Mouse (Mus musculus): ENCODE data around the gene Hrh3. TPM values are rescaled to one million over a fixed set of nuclear protein-coding genes. Genes with fewer than 3 reads are reported as not detected.

Hrh3 gene
- not detected in 2 replicates for total RNA-seq (2014; fragmentation: Nextera tagmentation)
- 0.11 TPM in 1 of 2 replicates, not detected in the other for total RNA-seq (2017)
- polyA plus RNA-seq (2012): not detected in 2 replicates

- Histone ChIP-seq H3K4me1 (ENCODE audit: insufficient read depth, low read depth, low read length) (peaks cover 21% of the 10 kb centered on the region), H3K4me3 (ENCODE audit: low read depth, low read length) (peak within 1 kb of the TSS; percentile 65; the same call in 1 of the 2 replicates), H3K27me3 (ENCODE audit: insufficient read depth, low read length) (peaks cover 81% of the 10 kb centered on the region), H3K9me3 (replicated peaks) (no peaks in the 10 kb centered on the region), H3K36me3 (replicated peaks) (no peaks in the 10 kb centered on the region)
- peak; percentile 90 for DNase-seq (ENCODE audit: low spot score)
- TF ChIP-seq GATA1 (IDR thresholded peaks at IDR 0.05; ENCODE audit: borderline replicate concordance, low read length): no peak
- no peak for TF ChIP-seq POLR2AphosphoS5 (IDR thresholded peaks at IDR 0.05; ENCODE audit: insufficient replicate concordance, low read depth, low read length)
- TF ChIP-seq GATA2 (IDR thresholded peaks at IDR 0.05; ENCODE audit: borderline replicate concordance, low read depth, low read length): no peak
- TF ChIP-seq CTCF (IDR thresholded peaks at IDR 0.05; ENCODE audit: low read depth, low read length): no peak
- no peak for TF ChIP-seq TAL1 (conservative IDR thresholded peaks at IDR 0.05; ENCODE audit: low read depth, low read length)
- ATAC-seq (ENCODE audit: extremely low read depth, insufficient number of reproducible peaks, low FRiP score, poor library complexity, severe bottlenecking): peak; percentile 36; the same call in 1 of the 2 replicates
Measured at GRCm38 (mm10) chr2:180103978-180104658, at the start of gene Hrh3. Gene Hrh3 (minus strand): TSS chr2:180104488.

DNA sequence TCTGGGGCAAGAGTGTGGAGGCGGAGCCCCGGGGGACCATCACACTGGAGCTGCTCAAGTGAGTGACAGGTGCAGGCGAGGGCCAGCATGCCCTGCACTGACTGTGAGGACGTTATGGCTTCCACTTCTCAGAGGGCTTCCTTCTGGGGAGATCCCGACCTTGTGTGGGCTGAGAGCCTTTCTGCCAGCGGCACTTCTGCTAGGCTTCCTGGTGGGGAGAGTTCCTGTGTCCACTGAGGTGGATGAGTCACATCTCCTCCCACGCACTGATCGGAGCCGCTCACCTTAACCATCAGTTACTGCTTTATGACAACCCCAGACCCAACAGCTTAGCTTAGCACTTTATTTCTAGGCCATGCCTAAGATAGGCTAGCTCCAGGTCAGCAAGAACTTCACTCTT is 44.3 kb upstream of the Hrh3 start:
- Histone ChIP-seq H3K4me3 (ENCODE audit: low read depth, low read length) (no peak overlapping the region), H3K27me3 (ENCODE audit: insufficient read depth, low read length) (no peaks in the 10 kb centered on the region), H3K4me1 (ENCODE audit: insufficient read depth, low read depth, low read length) (no peaks in the 10 kb centered on the region; the same call in none of the 2 replicates), H3K9me3 (replicated peaks) (no peaks in the 10 kb centered on the region), H3K36me3 (replicated peaks) (peaks cover 97% of the 10 kb centered on the region)
- ATAC-seq (ENCODE audit: extremely low read depth, insufficient number of reproducible peaks, low FRiP score, poor library complexity, severe bottlenecking): no peak
- TF ChIP-seq TAL1 (conservative IDR thresholded peaks at IDR 0.05; ENCODE audit: low read depth, low read length) (no peak), GATA1 (IDR thresholded peaks at IDR 0.05; ENCODE audit: borderline replicate concordance, low read length) (no peak), CTCF (IDR thresholded peaks at IDR 0.05; ENCODE audit: low read depth, low read length) (no peak), POLR2AphosphoS5 (IDR thresholded peaks at IDR 0.05; ENCODE audit: insufficient replicate concordance, low read depth, low read length) (no peak), GATA2 (IDR thresholded peaks at IDR 0.05; ENCODE audit: borderline replicate concordance, low read depth, low read length) (no peak)
- DNase-seq (ENCODE audit: low spot score): no peak

- TF ChIP-seq GATA2 (IDR thresholded peaks at IDR 0.05; ENCODE audit: borderline replicate concordance, low read depth, low read length) (no peak), TAL1 (conservative IDR thresholded peaks at IDR 0.05; ENCODE audit: low read depth, low read length) (no peak), GATA1 (IDR thresholded peaks at IDR 0.05; ENCODE audit: borderline replicate concordance, low read length) (no peak), CTCF (IDR thresholded peaks at IDR 0.05; ENCODE audit: low read depth, low read length) (no peak)
- no peaks in the 10 kb centered on the region for H3K9me3 ChIP-seq (replicated peaks)
- no peak for ATAC-seq (ENCODE audit: extremely low read depth, insufficient number of reproducible peaks, low FRiP score, poor library complexity, severe bottlenecking)
- H3K4me1 ChIP-seq (ENCODE audit: insufficient read depth, low read depth, low read length): no peaks in the 10 kb centered on the region; the same call in none of the 2 replicates
- no peak for DNase-seq (ENCODE audit: low spot score)
- no peak overlapping the region for H3K4me3 ChIP-seq (ENCODE audit: low read depth, low read length)
- H3K27me3 ChIP-seq (ENCODE audit: insufficient read depth, low read length): no peaks in the 10 kb centered on the region
- peaks cover 96% of the 10 kb centered on the region for H3K36me3 ChIP-seq (replicated peaks)
Measured at GRCm38 (mm10) chr2:180147379-180147778, 43.1 kb upstream of the Hrh3 start.

DNA sequence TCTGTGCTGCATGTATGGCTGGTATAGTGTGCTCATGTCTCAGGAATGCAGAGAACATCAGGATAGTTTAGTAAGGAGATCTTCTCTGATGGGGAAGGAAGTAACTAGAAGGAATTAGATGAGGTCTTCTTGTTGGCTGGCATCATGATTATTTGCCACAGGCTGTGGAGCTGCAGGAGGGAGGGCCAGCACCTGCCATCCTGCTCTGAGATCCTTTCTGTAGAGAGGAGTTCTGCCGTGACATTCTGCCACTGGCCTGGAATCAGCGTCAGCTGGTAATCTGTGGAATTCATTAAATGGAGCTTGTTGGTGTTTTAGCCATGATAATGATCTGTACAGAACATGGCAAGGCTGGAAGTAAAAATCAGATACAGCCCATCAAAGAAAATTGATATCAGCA is 41.8 kb upstream of the Hrh3 start:
- Histone ChIP-seq H3K4me3 (ENCODE audit: low read depth, low read length) (no peak overlapping the region), H3K4me1 (ENCODE audit: insufficient read depth, low read depth, low read length) (no peaks in the 10 kb centered on the region; the same call in none of the 2 replicates), H3K27me3 (ENCODE audit: insufficient read depth, low read length) (no peaks in the 10 kb centered on the region), H3K9me3 (replicated peaks) (no peaks in the 10 kb centered on the region), H3K36me3 (replicated peaks) (peaks cover 96% of the 10 kb centered on the region)
- no peak for TF ChIP-seq TAL1 (conservative IDR thresholded peaks at IDR 0.05; ENCODE audit: low read depth, low read length)
- TF ChIP-seq POLR2AphosphoS5 (IDR thresholded peaks at IDR 0.05; ENCODE audit: insufficient replicate concordance, low read depth, low read length): no peak
- no peak for TF ChIP-seq GATA2 (IDR thresholded peaks at IDR 0.05; ENCODE audit: borderline replicate concordance, low read depth, low read length)
- TF ChIP-seq GATA1 (IDR thresholded peaks at IDR 0.05; ENCODE audit: borderline replicate concordance, low read length): no peak
- TF ChIP-seq CTCF (IDR thresholded peaks at IDR 0.05; ENCODE audit: low read depth, low read length): no peak
- DNase-seq (ENCODE audit: low spot score): no peak
- ATAC-seq (ENCODE audit: extremely low read depth, insufficient number of reproducible peaks, low FRiP score, poor library complexity, severe bottlenecking): no peak

- no peak for DNase-seq (ENCODE audit: low spot score)
- Histone ChIP-seq H3K27me3 (ENCODE audit: insufficient read depth, low read length) (no peaks in the 10 kb centered on the region), H3K4me1 (ENCODE audit: insufficient read depth, low read depth, low read length) (peaks cover 3% of the 10 kb centered on the region), H3K36me3 (replicated peaks) (peaks cover 62% of the 10 kb centered on the region), H3K4me3 (ENCODE audit: low read depth, low read length) (no peak overlapping the region), H3K9me3 (replicated peaks) (no peaks in the 10 kb centered on the region)
- TF ChIP-seq GATA1 (IDR thresholded peaks at IDR 0.05; ENCODE audit: borderline replicate concordance, low read length) (no peak), TAL1 (conservative IDR thresholded peaks at IDR 0.05; ENCODE audit: low read depth, low read length) (no peak), POLR2AphosphoS5 (IDR thresholded peaks at IDR 0.05; ENCODE audit: insufficient replicate concordance, low read depth, low read length) (no peak), GATA2 (IDR thresholded peaks at IDR 0.05; ENCODE audit: borderline replicate concordance, low read depth, low read length) (no peak), CTCF (IDR thresholded peaks at IDR 0.05; ENCODE audit: low read depth, low read length) (no peak)
- no peak for ATAC-seq (ENCODE audit: extremely low read depth, insufficient number of reproducible peaks, low FRiP score, poor library complexity, severe bottlenecking)
Measured at GRCm38 (mm10) chr2:180135414-180135813, 31.1 kb upstream of the Hrh3 start.

- peaks cover 53% of the 10 kb centered on the region for H3K36me3 ChIP-seq (replicated peaks)
- DNase-seq (ENCODE audit: low spot score): no peak
- H3K4me3 ChIP-seq (ENCODE audit: low read depth, low read length): no peak overlapping the region
- H3K9me3 ChIP-seq (replicated peaks): no peaks in the 10 kb centered on the region
- no peak for ATAC-seq (ENCODE audit: extremely low read depth, insufficient number of reproducible peaks, low FRiP score, poor library complexity, severe bottlenecking)
- peaks cover 3% of the 10 kb centered on the region for H3K4me1 ChIP-seq (ENCODE audit: insufficient read depth, low read depth, low read length)
- TF ChIP-seq GATA2 (IDR thresholded peaks at IDR 0.05; ENCODE audit: borderline replicate concordance, low read depth, low read length): no peak
- no peak for TF ChIP-seq CTCF (IDR thresholded peaks at IDR 0.05; ENCODE audit: low read depth, low read length)
- TF ChIP-seq POLR2AphosphoS5 (IDR thresholded peaks at IDR 0.05; ENCODE audit: insufficient replicate concordance, low read depth, low read length): no peak
- no peak for TF ChIP-seq GATA1 (IDR thresholded peaks at IDR 0.05; ENCODE audit: borderline replicate concordance, low read length)
- TF ChIP-seq TAL1 (conservative IDR thresholded peaks at IDR 0.05; ENCODE audit: low read depth, low read length): no peak
- H3K27me3 ChIP-seq (ENCODE audit: insufficient read depth, low read length): no peaks in the 10 kb centered on the region
Measured at GRCm38 (mm10) chr2:180133911-180134310, 29.6 kb upstream of the Hrh3 start.
